Mouse (Mus musculus) embryonic facial prominence, embryonic 11.5 days (tissue): ENCODE measurements around the gene Dntt. TPM values are rescaled to one million over a fixed set of nuclear protein-coding genes. Genes with fewer than 3 reads are reported as not detected.

Experiments
- ATAC-seq: fragments of 200-750 bp; cut with Nextera tagmentation; replicated peaks from 2 replicates; pipeline ENCODE4 v1.8.0; 2017; ENCODE audit warnings: low read depth; ENCODE audit not compliant: insufficient number of reproducible peaks, low FRiP score, low TSS enrichment
- DNase-seq: peaks from one replicate; pipeline ENCODE4 v3.0.0-alpha.2; 2015; ENCODE audit warnings: low spot score
- H3K27ac ChIP-seq: fragments of 300-500 bp; sonication (generic); replicated peaks from 2 replicates; pipeline ENCODE4 v1.5.1; 2014; ENCODE audit warnings: mild to moderate bottlenecking, low read depth, low read length, control low read depth
- H3K27me3 ChIP-seq: fragments of 300-500 bp; sonication (generic); 2 replicates; pipeline ENCODE4 v1.6.1; 2014; ENCODE audit warnings: mild to moderate bottlenecking, low read length, moderate library complexity, mixed read lengths; ENCODE audit not compliant: control insufficient read depth, insufficient read depth
- H3K36me3 ChIP-seq: fragments of 300-500 bp; sonication (generic); replicated peaks from 2 replicates; pipeline ENCODE4 v1.6.1; 2014; ENCODE audit warnings: low read depth, mild to moderate bottlenecking, low read length, moderate library complexity, mixed read lengths; ENCODE audit not compliant: control insufficient read depth, insufficient read depth
- H3K4me1 ChIP-seq: fragments of 300-500 bp; sonication (generic); 2 replicates; pipeline ENCODE4 v1.6.1; 2014; ENCODE audit warnings: low read length, mixed read lengths; ENCODE audit not compliant: control insufficient read depth, insufficient read depth
- H3K4me2 ChIP-seq: fragments of 300-500 bp; sonication (generic); 2 replicates; pipeline ENCODE4 v1.6.1; 2014; ENCODE audit warnings: low read depth, mild to moderate bottlenecking, control low read depth, low read length, moderate library complexity
- H3K4me3 ChIP-seq: fragments of 300-500 bp; sonication (generic); 2 replicates; pipeline ENCODE4 v1.5.1; 2014; ENCODE audit warnings: low read depth, low read length, control low read depth
- H3K9ac ChIP-seq: fragments of 300-500 bp; sonication (generic); replicated peaks from 2 replicates; pipeline ENCODE4 v1.6.1; 2014; ENCODE audit warnings: mild to moderate bottlenecking, control low read depth, low read length
- H3K9me3 ChIP-seq: fragments of 300-500 bp; sonication (generic); replicated peaks from 2 replicates; pipeline ENCODE4 v1.6.1; 2016; ENCODE audit warnings: mild to moderate bottlenecking, low read length, inconsistent platforms, mixed read lengths; ENCODE audit not compliant: control insufficient read depth
- WGBS: fragments of 180-500 bp; shearing (Covaris S2); extraction: QIAGEN DNeasy Blood & Tissue Kit; methylation state at CpG from one replicate; pipeline ENCODE4 v1.1.7; 2014; 5-methylcytosine and 5-hydroxymethylcytosine counted together
- polyA plus RNA-seq: library from polyadenylated mRNA; unstranded; fragments of >200 nt; fragmentation: Nextera tagmentation; extraction: Ambion mirVana; gene quantifications from 2 replicates; pipeline ENCODE4 v1.2.1, GENCODE M21; 2014

Dntt gene
- polyA plus RNA-seq, 1 experiment from 2014 or later, result not detected

GRCm38 (mm10) chr19:41083646-41084045 is 54.6 kb downstream of the Dntt start:
- no peak overlapping the region for H3K27ac ChIP-seq
- WGBS, result 94% methylated on average over 14 of the region's 14 CpGs
- no peak for DNase-seq

GRCm38 (mm10) chr19:41086289-41086688 is 57.2 kb downstream of the Dntt start:
- Histone ChIP-seq H3K4me1 (no peaks in the 10 kb centered on the region), H3K36me3 (no peaks in the 10 kb centered on the region), H3K27ac (no peak overlapping the region), H3K9me3 (no peaks in the 10 kb centered on the region), H3K4me2 (no peak overlapping the region), H3K9ac (no peak overlapping the region), H3K27me3 (peaks cover 6% of the 10 kb centered on the region; the same call in 1 of the 2 replicates), H3K4me3 (no peak overlapping the region)
- 86% methylated on average over 6 of the region's 6 CpGs for WGBS
- ATAC-seq (no peak), DNase-seq (no peak)

More at GRCm38 (mm10) chr19:41083646-41084045, 54.6 kb downstream of the Dntt start:
- no peak overlapping the region for H3K4me2 ChIP-seq
- H3K9me3 ChIP-seq, result no peaks in the 10 kb centered on the region
- H3K4me3 ChIP-seq, result no peak overlapping the region
- ATAC-seq, result no peak
- no peaks in the 10 kb centered on the region for H3K36me3 ChIP-seq
- no peaks in the 10 kb centered on the region for H3K4me1 ChIP-seq
- H3K27me3 ChIP-seq, result no peaks in the 10 kb centered on the region
- no peak overlapping the region for H3K9ac ChIP-seq

- peak; percentile 53; the same call in 1 of the 2 replicates for ATAC-seq
- Histone ChIP-seq H3K27me3 (peaks cover 6% of the 10 kb centered on the region; the same call in 1 of the 2 replicates), H3K36me3 (no peaks in the 10 kb centered on the region), H3K9me3 (no peaks in the 10 kb centered on the region), H3K4me1 (no peaks in the 10 kb centered on the region), H3K4me2 (no peak overlapping the region), H3K27ac (no peak overlapping the region), H3K9ac (no peak overlapping the region), H3K4me3 (no peak overlapping the region)
- WGBS, result 12% methylated on average over 2 of the region's 2 CpGs
- peak; percentile 86 for DNase-seq
Measured at GRCm38 (mm10) chr19:41086700-41087099, 57.6 kb downstream of the Dntt start.

- no peaks in the 10 kb centered on the region for H3K4me1 ChIP-seq
- DNase-seq (no peak), ATAC-seq (no peak)
- H3K9ac ChIP-seq, result no peak overlapping the region
- WGBS, result 40% methylated on average over 4 of the region's 4 CpGs
- no peak overlapping the region for H3K27ac ChIP-seq
- H3K4me3 ChIP-seq, result no peak overlapping the region
- H3K36me3 ChIP-seq, result no peaks in the 10 kb centered on the region
- H3K4me2 ChIP-seq, result no peak overlapping the region
- H3K27me3 ChIP-seq, result peaks cover 6% of the 10 kb centered on the region; the same call in 1 of the 2 replicates
- H3K9me3 ChIP-seq, result no peaks in the 10 kb centered on the region
Measured at GRCm38 (mm10) chr19:41087901-41088300, 58.8 kb downstream of the Dntt start.

GRCm38 (mm10) chr19:41088491-41088890 is 59.4 kb downstream of the Dntt start:
- WGBS, result 38% methylated on average over 18 of the region's 18 CpGs
- Histone ChIP-seq H3K9ac (no peak overlapping the region), H3K27ac (no peak overlapping the region), H3K4me1 (no peaks in the 10 kb centered on the region), H3K4me3 (no peak overlapping the region), H3K4me2 (no peak overlapping the region), H3K9me3 (no peaks in the 10 kb centered on the region), H3K36me3 (no peaks in the 10 kb centered on the region), H3K27me3 (peaks cover 6% of the 10 kb centered on the region; the same call in 1 of the 2 replicates)
- ATAC-seq (no peak), DNase-seq (no peak)

- Histone ChIP-seq H3K9me3 (no peaks in the 10 kb centered on the region), H3K4me3 (no peak overlapping the region), H3K4me1 (no peaks in the 10 kb centered on the region), H3K36me3 (no peaks in the 10 kb centered on the region), H3K27me3 (peaks cover 6% of the 10 kb centered on the region; the same call in 1 of the 2 replicates), H3K4me2 (no peak overlapping the region), H3K9ac (no peak overlapping the region), H3K27ac (no peak overlapping the region)
- 0 out of 2 replicates have a peak, but pooled peaks have one; percentile 24 for ATAC-seq
- 11% methylated on average over 5 of the region's 5 CpGs for WGBS
- peak; percentile 91 for DNase-seq
Measured at GRCm38 (mm10) chr19:41089833-41090232, 60.8 kb downstream of the Dntt start.

GRCm38 (mm10) chr19:41091901-41092300 is 62.8 kb downstream of the Dntt start:
- 58% methylated on average over 2 of the region's 2 CpGs for WGBS
- H3K4me1 ChIP-seq, result no peaks in the 10 kb centered on the region
- no peak overlapping the region for H3K4me3 ChIP-seq
- H3K9me3 ChIP-seq, result no peaks in the 10 kb centered on the region
- H3K36me3 ChIP-seq, result no peaks in the 10 kb centered on the region
- H3K4me2 ChIP-seq, result no peak overlapping the region
- H3K27me3 ChIP-seq, result peaks cover 6% of the 10 kb centered on the region; the same call in 1 of the 2 replicates
- ATAC-seq (no peak), DNase-seq (no peak)
- no peak overlapping the region for H3K27ac ChIP-seq
- no peak overlapping the region for H3K9ac ChIP-seq

- no peak overlapping the region for H3K4me2 ChIP-seq
- H3K36me3 ChIP-seq, result no peaks in the 10 kb centered on the region
- H3K4me1 ChIP-seq, result no peaks in the 10 kb centered on the region
- no peak overlapping the region for H3K9ac ChIP-seq
- H3K9me3 ChIP-seq, result no peaks in the 10 kb centered on the region
- no peak overlapping the region for H3K4me3 ChIP-seq
- ATAC-seq (no peak), DNase-seq (no peak)
- no peak overlapping the region for H3K27ac ChIP-seq
- WGBS, result 61% methylated on average over 4 of the region's 4 CpGs
- H3K27me3 ChIP-seq, result no peaks in the 10 kb centered on the region
Measured at GRCm38 (mm10) chr19:41097038-41097437, 68.0 kb downstream of the Dntt start.
